9 mouse cellular contexts compared by ENCODE assay signal in the genomic region with DNA sequence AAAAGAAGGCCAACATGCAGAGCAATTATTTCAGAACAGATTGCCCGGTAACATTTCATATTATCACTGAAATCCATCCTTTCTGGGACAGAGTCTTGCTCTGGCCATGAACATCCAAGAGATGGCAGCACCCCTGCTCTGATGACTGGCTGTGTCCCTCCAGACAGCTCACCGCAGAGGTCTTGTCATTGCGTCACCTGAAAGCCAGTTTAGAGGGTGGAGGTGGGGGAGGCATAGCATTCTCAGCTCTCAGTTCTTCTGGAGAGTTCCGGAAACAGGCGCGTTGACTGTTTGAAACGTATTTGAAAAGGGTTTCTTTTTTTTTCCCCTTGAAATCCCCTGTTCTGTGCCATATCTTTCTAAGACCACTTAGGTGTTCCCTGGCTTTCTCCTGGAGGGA.
DNase-seq lines count a peak whose midpoint lies in the region; ATAC-seq and TF ChIP-seq lines count a peak whose summit lies in the region.
"Had no signal": no experiment of that assay in that cellular context is flagged by ENCODE, and none has a peak within 500 bp of the region (broad histone marks: within the 10 kb centered on the region; RNA-seq: fewer than 3 reads in every experiment).

No protein-coding gene starts in this region.

- peak overlapping the region; percentile 56 for H3K4me2 ChIP-seq in heart, embryonic 13.5 days
- H3K4me2 ChIP-seq in kidney, postnatal 0 days (ENCODE audit: low read length), result no peak overlapping the region
- no peak overlapping the region for H3K4me2 ChIP-seq in liver, embryonic 14.5 days (ENCODE audit: low read depth)
- no peak overlapping the region for H3K4me2 ChIP-seq in neural tube, embryonic 13.5 days

- 10% methylated on average over 7 of the region's 7 CpGs for WGBS in heart, embryonic 13.5 days
- 6% methylated on average over 7 of the region's 7 CpGs for WGBS in kidney, postnatal 0 days
- 13% methylated on average over 7 of the region's 7 CpGs for WGBS in liver, embryonic 14.5 days (ENCODE audit: insufficient replicate concordance)
- 29% methylated on average over 7 of the region's 7 CpGs for WGBS in neural tube, embryonic 13.5 days

- 0 out of 2 replicates have a peak, but pooled peaks cover 2% of the 10 kb centered on the region for H3K9me3 ChIP-seq in heart, embryonic 13.5 days
- H3K9me3 ChIP-seq in kidney, postnatal 0 days (replicated peaks; ENCODE audit: low read length), result no peaks in the 10 kb centered on the region
- no peaks in the 10 kb centered on the region for H3K9me3 ChIP-seq in liver, embryonic 14.5 days (ENCODE audit: control insufficient read depth, low read length)
- H3K9me3 ChIP-seq in neural tube, embryonic 13.5 days, result no peaks in the 10 kb centered on the region

- no peaks in the 10 kb centered on the region for H3K27me3 ChIP-seq in heart, embryonic 13.5 days (replicated peaks)
- H3K27me3 ChIP-seq in kidney, postnatal 0 days (ENCODE audit: insufficient read depth, low read length), result no peaks in the 10 kb centered on the region
- H3K27me3 ChIP-seq in liver, embryonic 14.5 days (ENCODE audit: control insufficient read depth, insufficient read depth, low read length), result no peaks in the 10 kb centered on the region
- no peaks in the 10 kb centered on the region for H3K27me3 ChIP-seq in neural tube, embryonic 13.5 days

- H3K36me3 ChIP-seq in heart, embryonic 13.5 days, result no peaks in the 10 kb centered on the region
- H3K36me3 ChIP-seq in kidney, postnatal 0 days (ENCODE audit: insufficient read depth, low read length), result no peaks in the 10 kb centered on the region
- H3K36me3 ChIP-seq in liver, embryonic 14.5 days (replicated peaks; ENCODE audit: control insufficient read depth, insufficient read depth, low read depth), result no peaks in the 10 kb centered on the region
- H3K36me3 ChIP-seq in neural tube, embryonic 13.5 days, result no peaks in the 10 kb centered on the region

- peak; percentile 85 for TF ChIP-seq CTCF in kidney, postnatal 0 days (IDR thresholded peaks at IDR 0.05; ENCODE audit: low read depth)
- peak; percentile 57 for TF ChIP-seq CTCF in liver, embryonic 14.5 days (IDR thresholded peaks at IDR 0.05; ENCODE audit: low read depth)

- peak overlapping the region; percentile 43 for H3K27ac ChIP-seq in heart, embryonic 13.5 days (replicated peaks)
- H3K27ac ChIP-seq in kidney, postnatal 0 days, result no peak overlapping the region
- H3K27ac ChIP-seq in liver, embryonic 14.5 days, result no peak overlapping the region
- H3K27ac ChIP-seq in neural tube, embryonic 13.5 days (replicated peaks), result no peak overlapping the region

- peak overlapping the region; percentile 64; the same call in 1 of the 2 replicates for H3K9ac ChIP-seq in heart, embryonic 13.5 days
- H3K9ac ChIP-seq in kidney, postnatal 0 days (ENCODE audit: low read depth, low read length), result no peak overlapping the region
- no peak overlapping the region for H3K9ac ChIP-seq in liver, embryonic 14.5 days (replicated peaks)
- no peak overlapping the region for H3K9ac ChIP-seq in neural tube, embryonic 13.5 days

- H3K4me1 ChIP-seq in heart, embryonic 13.5 days, result peaks cover 17% of the 10 kb centered on the region
- H3K4me1 ChIP-seq in kidney, postnatal 0 days (replicated peaks; ENCODE audit: insufficient read depth, low read length), result no peaks in the 10 kb centered on the region
- no peaks in the 10 kb centered on the region for H3K4me1 ChIP-seq in liver, embryonic 14.5 days (replicated peaks; ENCODE audit: control insufficient read depth in 2 of 2, insufficient read depth in 2 of 2, low read length in 1 of 2)
- peaks cover 6% of the 10 kb centered on the region for H3K4me1 ChIP-seq in neural tube, embryonic 13.5 days (replicated peaks)

- no peak for ATAC-seq in heart, embryonic 13.5 days (ENCODE audit: extremely low read depth, insufficient number of reproducible peaks, low FRiP score, low TSS enrichment)
- ATAC-seq in kidney, postnatal 0 days (replicated peaks; ENCODE audit: low FRiP score, low read depth), result peak; percentile 92
- no peak for ATAC-seq in liver, embryonic 14.5 days (ENCODE audit: insufficient read depth)
- peak; percentile 94 for ATAC-seq in neural tube, embryonic 13.5 days (ENCODE audit: low read depth)

- TF ChIP-seq EP300 in liver, embryonic 14.5 days (IDR thresholded peaks at IDR 0.05; ENCODE audit: low read depth), result no peak

- peak overlapping the region; percentile 17; the same call in 1 of the 2 replicates for H3K4me3 ChIP-seq in heart, embryonic 13.5 days
- no peak overlapping the region for H3K4me3 ChIP-seq in kidney, postnatal 0 days (replicated peaks; ENCODE audit: low read depth, low read length)
- H3K4me3 ChIP-seq in liver, embryonic 14.5 days (ENCODE audit: insufficient read depth in 1 of 2, low read depth in 2 of 2, low read length in 2 of 2), result no peak overlapping the region
- H3K4me3 ChIP-seq in neural tube, embryonic 13.5 days, result no peak overlapping the region
- H3K4me3 ChIP-seq: erythroblast, embryonic 14.5 days had no signal

- peak; percentile 28 to 39 for DNase-seq in CD8-positive naive resting alpha-beta T cell, adult 2 months (ENCODE audit: low read depth in 2 of 2, low spot score in 2 of 2)
- DNase-seq in brain, adult 2 months (ENCODE audit: low read depth, low spot score), result peak; percentile 90
- peak; percentile 58 for DNase-seq in fibroblast of lung, adult 2 months (ENCODE audit: low read depth)
- DNase-seq in kidney, postnatal 0 days (ENCODE audit: low spot score), result peak; percentile 87
- peak; percentile 7 to 17 (median 9) for DNase-seq in liver, embryonic 14.5 days (ENCODE audit: low read depth in 3 of 3, low spot score in 3 of 3)
- DNase-seq in thymus, postnatal 14 days, result peak; percentile 66

Comparison
In these comparisons a context has a peak if more than half of its experiments do, and no peak if none do; other contexts are left out.
1. DNase-seq: peak in every context shown above with its lines; median percentile 90 in brain, adult 2 months; 87 in kidney, postnatal 0 days; 66 in thymus, postnatal 14 days; 58 in fibroblast of lung, adult 2 months; 34 in CD8-positive naive resting alpha-beta T cell, adult 2 months; 9 in liver, embryonic 14.5 days.
2. ATAC-seq: peak in kidney, postnatal 0 days (single experiment) and neural tube, embryonic 13.5 days (single experiment); none in heart, embryonic 13.5 days (single experiment) and liver, embryonic 14.5 days (single experiment).